Mouse (Mus musculus): ENCODE results near the gene Mrps27.

GRCm38 (mm10) chr13:99452444-99452843, 107.9 kb downstream of the Mrps27 start:
- TF ChIP-seq CTCF (IDR thresholded peaks at IDR 0.05; ENCODE audit: control insufficient read depth, insufficient read depth, insufficient read length): no peak
- no peak for TF ChIP-seq FOSL1 (IDR thresholded peaks at IDR 0.05; ENCODE audit: insufficient read depth, low read length, poor library complexity, severe bottlenecking)

Data from C2C12 (cell line).